Mouse (Mus musculus): ENCODE data around the gene Mapk13. TPM values are rescaled to one million over a fixed set of nuclear protein-coding genes. Genes with fewer than 3 reads are reported as not detected.

Mapk13 gene
- polyA plus RNA-seq (2015; fragmentation: Nextera tagmentation; extraction: Ambion mirVana): 0.97 and 5.9 TPM in 2 replicates

DNA sequence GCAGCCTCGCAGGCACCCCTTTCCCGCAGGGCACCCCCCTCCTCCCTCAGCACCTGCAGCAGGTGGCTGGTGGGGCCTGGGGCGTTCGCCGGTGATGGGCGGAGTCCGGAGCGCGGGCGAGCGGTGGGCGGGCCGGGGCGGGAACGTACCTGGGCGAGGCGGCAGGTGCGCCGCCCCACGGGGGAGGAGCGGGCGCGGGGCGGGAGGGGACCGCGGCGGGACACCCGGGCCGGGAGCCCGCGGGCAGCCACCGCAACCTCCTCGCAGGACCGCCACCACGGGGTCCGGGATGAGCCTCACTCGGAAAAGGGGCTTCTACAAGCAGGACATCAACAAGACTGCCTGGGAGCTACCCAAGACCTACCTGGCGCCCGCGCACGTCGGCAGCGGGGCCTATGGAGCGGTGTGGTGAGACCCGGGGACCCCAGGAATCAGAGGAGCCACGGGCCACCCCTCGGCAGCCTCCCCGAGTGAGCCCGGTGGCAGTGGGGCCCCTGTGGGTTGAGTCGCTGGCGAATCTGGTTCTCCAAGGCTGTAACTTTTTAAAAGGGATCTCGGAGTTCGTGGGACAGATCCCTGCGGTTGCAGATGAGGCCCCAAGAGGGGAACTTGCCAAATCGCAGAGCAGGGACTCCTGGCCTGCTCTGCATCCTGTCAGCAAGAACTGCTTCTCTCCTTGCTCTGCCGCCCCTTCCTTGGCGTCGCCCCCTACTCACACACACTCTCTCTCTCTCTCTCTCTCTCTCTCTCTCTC is at the start of gene Mapk13:
TSS of gene Mapk13 (plus strand) at position 177 of the 754 bp plus-strand sequence.

DNA sequence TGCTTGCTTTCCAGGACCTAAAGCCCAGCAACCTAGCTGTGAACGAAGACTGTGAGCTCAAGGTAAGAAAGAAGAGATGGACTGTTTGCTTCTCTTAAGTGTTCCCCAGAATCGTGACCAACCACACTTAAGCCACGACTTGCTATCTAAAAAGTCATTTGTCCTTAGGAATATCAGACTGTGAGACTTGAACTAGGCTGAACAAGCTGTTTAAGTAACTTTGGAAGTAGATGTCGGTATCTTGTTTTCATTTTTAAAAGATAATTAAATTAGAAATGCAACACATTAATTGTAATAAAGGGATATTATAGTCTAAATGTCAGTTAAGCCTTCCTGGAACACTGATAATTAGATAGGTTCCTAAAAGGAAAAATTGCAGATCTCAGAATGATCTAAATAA is 43.3 kb upstream of the Mapk13 start, which contains the start of gene AC170998.1:
TSS of gene AC170998.1 (plus strand) at position 301 of the 400 bp plus-strand sequence.

DNA sequence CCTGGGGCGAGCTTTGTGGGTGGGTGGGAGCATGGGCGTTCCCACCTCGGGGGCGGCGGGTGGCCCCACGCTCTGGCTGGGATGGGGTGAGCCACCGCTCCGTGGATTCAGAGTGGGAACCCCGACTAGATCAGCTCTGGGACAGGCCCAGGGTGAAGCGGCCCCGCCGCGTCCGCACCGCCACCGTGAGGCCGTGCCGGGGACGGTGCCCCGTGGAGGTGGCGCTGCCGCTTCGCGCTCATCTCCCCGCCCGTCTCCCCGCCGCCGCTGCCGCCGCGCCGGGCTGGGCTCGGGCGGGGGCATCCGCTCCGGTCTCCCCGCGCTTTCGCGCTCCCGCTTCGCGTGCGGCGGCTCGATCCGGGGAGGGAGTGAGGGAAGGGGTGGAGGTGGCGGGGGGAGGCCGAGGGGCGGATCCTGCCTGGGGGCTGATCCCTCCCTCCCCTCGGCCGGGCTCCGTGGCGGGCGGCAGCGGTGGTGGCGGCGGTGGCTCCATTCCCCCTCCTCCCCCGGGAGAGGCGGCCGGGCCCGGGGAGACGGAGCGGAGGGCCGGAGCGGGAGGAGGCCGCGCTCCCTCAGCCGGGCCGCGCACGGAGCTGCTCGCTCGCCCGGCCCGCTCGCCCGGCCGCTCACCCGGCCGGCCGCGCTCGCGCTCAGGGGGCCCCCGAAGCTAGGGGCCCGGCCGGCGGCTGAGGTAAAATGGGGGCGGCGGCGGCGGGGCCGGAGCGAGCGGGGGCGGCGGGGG is 31.7 kb downstream of the Mapk13 start, which contains the start of gene Brpf3:
TSS of gene Brpf3 (plus strand) at position 420 of the 742 bp plus-strand sequence.

Other genes starting within 250 kb of the Mapk13 start
- gene Armc12, start 238.5 kb upstream of the Mapk13 start, polyA plus RNA-seq (2015; fragmentation: Nextera tagmentation; extraction: Ambion mirVana): not detected in 2 replicates
- gene Clpsl2, start 219.9 kb upstream of the Mapk13 start, polyA plus RNA-seq (2015; fragmentation: Nextera tagmentation; extraction: Ambion mirVana): not detected in 2 replicates
- gene Clps, start 208.5 kb upstream of the Mapk13 start, polyA plus RNA-seq (2015; fragmentation: Nextera tagmentation; extraction: Ambion mirVana): not detected in 2 replicates
- 0.09 and 0.19 TPM in 2 replicates for gene Lhfpl5, start 193.7 kb upstream of the Mapk13 start, polyA plus RNA-seq (2015; fragmentation: Nextera tagmentation; extraction: Ambion mirVana)
- gene Srpk1, start 146.6 kb upstream of the Mapk13 start, polyA plus RNA-seq (2015; fragmentation: Nextera tagmentation; extraction: Ambion mirVana): 19.8 and 30.8 TPM in 2 replicates
- 0.77 and 1.0 TPM in 2 replicates for gene Slc26a8, start 79.1 kb upstream of the Mapk13 start, polyA plus RNA-seq (2015; fragmentation: Nextera tagmentation; extraction: Ambion mirVana)
- gene Mapk14, start 78.0 kb upstream of the Mapk13 start, polyA plus RNA-seq (2015; fragmentation: Nextera tagmentation; extraction: Ambion mirVana): 28.2 and 28.5 TPM in 2 replicates
- 0.90 and 1.1 TPM in 2 replicates for gene AC170998.1, start 43.2 kb upstream of the Mapk13 start, polyA plus RNA-seq (2015; fragmentation: Nextera tagmentation; extraction: Ambion mirVana)
- gene Brpf3, start 31.8 kb downstream of the Mapk13 start, polyA plus RNA-seq (2015; fragmentation: Nextera tagmentation; extraction: Ambion mirVana): 3.0 and 3.4 TPM in 2 replicates
- 0.63 TPM in 1 of 2 replicates, not detected in the other for gene Pnpla1, start 89.1 kb downstream of the Mapk13 start, polyA plus RNA-seq (2015; fragmentation: Nextera tagmentation; extraction: Ambion mirVana)
- gene 4930539E08Rik, start 146.0 kb downstream of the Mapk13 start, polyA plus RNA-seq (2015; fragmentation: Nextera tagmentation; extraction: Ambion mirVana): 0.06 and 0.07 TPM in 2 replicates
- gene Pxt1, start 174.5 kb downstream of the Mapk13 start, polyA plus RNA-seq (2015; fragmentation: Nextera tagmentation; extraction: Ambion mirVana): 0.44 and 0.45 TPM in 2 replicates
- 37.8 and 40.0 TPM in 2 replicates for gene Kctd20, start 182.7 kb downstream of the Mapk13 start, polyA plus RNA-seq (2015; fragmentation: Nextera tagmentation; extraction: Ambion mirVana)
- gene Stk38, start 238.7 kb downstream of the Mapk13 start, polyA plus RNA-seq (2015; fragmentation: Nextera tagmentation; extraction: Ambion mirVana): 58.2 and 58.7 TPM in 2 replicates